Mouse (Mus musculus): ENCODE data around the gene Grhl1. TPM values are rescaled to one million over a fixed set of nuclear protein-coding genes. Genes with fewer than 3 reads are reported as not detected.

Gene Grhl1
- polyA plus RNA-seq, 1 experiment from 2014 or later: 0.21 TPM

DNA sequence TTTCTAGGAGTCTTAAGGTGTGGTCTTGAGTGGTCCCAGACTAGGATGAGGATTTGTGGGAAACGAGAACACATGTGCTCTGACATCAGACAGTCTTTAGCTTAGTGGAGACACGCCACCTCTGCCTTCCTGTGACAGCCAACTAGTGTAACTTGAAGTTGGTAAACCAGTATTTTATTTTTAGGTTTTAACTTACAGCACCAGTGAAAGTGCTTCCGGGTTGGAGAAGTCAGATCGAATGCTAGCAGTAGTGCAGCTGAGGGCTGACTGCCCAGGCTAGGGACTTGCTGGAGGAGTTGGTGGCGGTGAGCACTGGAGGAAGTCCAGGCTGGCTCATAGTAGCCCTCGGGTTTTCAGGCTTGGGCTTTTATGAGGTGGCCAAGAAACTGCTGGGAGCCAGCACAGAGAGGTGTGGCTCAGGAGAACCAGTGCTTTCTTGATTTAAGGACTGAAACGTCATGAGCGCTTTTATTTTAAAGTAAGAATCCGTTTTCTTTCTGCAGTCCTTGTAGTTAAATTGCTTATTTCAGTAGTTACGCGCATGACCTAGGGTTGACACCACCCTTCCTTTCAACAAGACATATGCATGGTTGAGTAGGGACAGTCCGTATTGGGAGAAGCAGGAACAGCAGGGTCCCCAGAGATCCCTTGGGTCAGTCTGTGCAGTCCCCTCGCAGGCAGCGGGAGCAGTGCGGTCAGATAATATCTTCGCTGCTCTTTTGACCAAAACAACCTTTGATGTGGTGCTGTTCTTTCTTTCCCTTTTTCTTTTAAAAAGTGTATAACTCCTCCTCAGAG lies 82.2 kb downstream of the Grhl1 start:
- Histone ChIP-seq H3K4me1 (replicated peaks) (peaks cover 64% of the 10 kb centered on the region), H3K36me3 (peaks cover 58% of the 10 kb centered on the region), H3K9me3 (no peaks in the 10 kb centered on the region), H3K27ac (no peak overlapping the region), H3K27me3 (ENCODE audit: insufficient read depth, poor library complexity, severe bottlenecking) (peaks cover 11% of the 10 kb centered on the region), H3K4me3 (no peak overlapping the region)
- no peak for DNase-seq (ENCODE audit: low spot score)
- WGBS: 87% methylated on average over 16 of the region's 16 CpGs

DNA sequence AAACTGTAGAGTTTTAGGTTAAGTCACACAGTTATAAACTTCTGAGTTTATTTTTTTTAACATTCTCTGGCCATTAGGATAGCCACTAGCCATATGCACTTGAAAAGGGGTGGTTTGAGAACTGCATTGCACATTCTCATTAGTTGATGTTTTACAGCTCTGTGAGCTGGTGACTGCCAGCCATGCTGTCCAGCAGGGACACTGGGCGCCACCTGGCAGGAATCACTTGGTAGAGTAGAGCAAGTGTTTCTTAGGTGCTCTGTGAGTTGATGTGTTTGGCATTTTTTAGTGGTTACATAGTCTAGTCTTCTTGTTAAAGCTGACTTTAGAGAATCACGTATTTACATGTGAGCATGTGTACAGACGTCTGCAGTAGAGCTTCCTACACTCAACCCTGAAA lies 84.4 kb downstream of the Grhl1 start:
- H3K4me1 ChIP-seq (replicated peaks): peaks cover 53% of the 10 kb centered on the region
- H3K4me3 ChIP-seq: peak overlapping the region; percentile 20
- no peaks in the 10 kb centered on the region for H3K9me3 ChIP-seq
- 71% methylated on average over 3 of the region's 3 CpGs for WGBS
- H3K27ac ChIP-seq: peak overlapping the region; percentile 74
- H3K27me3 ChIP-seq (ENCODE audit: insufficient read depth, poor library complexity, severe bottlenecking): no peaks in the 10 kb centered on the region
- peaks cover 77% of the 10 kb centered on the region for H3K36me3 ChIP-seq
- no peak for DNase-seq (ENCODE audit: low spot score)

DNA sequence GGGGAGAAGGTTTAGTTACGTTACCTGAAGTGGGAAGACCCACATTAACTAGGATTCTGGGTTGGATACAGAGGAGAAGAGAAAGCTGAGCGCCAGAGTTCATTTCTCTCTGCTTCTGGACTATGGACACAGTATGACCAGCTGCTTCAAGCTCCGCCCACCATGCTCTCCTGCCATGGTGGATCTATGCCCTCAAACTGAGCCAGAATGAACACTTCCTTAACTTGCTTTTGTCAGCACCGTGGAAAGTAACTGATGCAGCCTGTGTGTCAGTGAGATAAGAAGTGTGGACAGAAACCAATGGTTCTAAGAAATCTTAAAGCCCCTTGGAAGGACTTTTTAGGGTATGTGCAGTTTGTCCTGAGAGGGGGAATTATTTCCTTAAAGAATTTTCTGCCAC lies 86.9 kb downstream of the Grhl1 start:
- H3K36me3 ChIP-seq: peaks cover 85% of the 10 kb centered on the region
- H3K4me1 ChIP-seq (replicated peaks): peaks cover 35% of the 10 kb centered on the region
- no peaks in the 10 kb centered on the region for H3K27me3 ChIP-seq (ENCODE audit: insufficient read depth, poor library complexity, severe bottlenecking)
- DNase-seq (ENCODE audit: low spot score): no peak
- WGBS: 94% methylated on average over 4 of the region's 4 CpGs
- no peak overlapping the region for H3K4me3 ChIP-seq
- H3K27ac ChIP-seq: no peak overlapping the region
- no peaks in the 10 kb centered on the region for H3K9me3 ChIP-seq

DNA sequence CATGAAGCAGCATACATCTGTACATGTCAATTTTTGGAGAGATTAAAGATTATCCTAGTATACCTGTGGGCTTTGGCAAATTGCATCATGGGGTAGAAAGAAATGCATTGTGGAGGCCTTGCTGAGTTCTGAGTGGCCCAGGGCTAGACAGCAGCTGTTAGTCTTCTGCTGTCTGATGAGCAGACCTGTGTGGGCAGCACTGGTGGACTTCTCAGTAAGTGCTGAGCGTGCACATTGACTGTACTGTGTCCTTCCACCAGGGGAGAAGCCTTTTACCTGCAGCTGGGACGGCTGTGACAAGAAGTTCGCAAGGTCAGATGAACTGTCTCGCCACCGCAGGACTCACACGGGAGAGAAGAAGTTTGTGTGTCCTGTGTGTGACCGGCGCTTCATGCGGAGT lies 87.8 kb downstream of the Grhl1 start:
- H3K4me1 ChIP-seq (replicated peaks): peaks cover 28% of the 10 kb centered on the region
- no peak for DNase-seq (ENCODE audit: low spot score)
- H3K9me3 ChIP-seq: no peaks in the 10 kb centered on the region
- no peak overlapping the region for H3K4me3 ChIP-seq
- no peaks in the 10 kb centered on the region for H3K27me3 ChIP-seq (ENCODE audit: insufficient read depth, poor library complexity, severe bottlenecking)
- WGBS: 91% methylated on average over 9 of the region's 9 CpGs
- H3K36me3 ChIP-seq: peaks cover 76% of the 10 kb centered on the region
- no peak overlapping the region for H3K27ac ChIP-seq

DNA sequence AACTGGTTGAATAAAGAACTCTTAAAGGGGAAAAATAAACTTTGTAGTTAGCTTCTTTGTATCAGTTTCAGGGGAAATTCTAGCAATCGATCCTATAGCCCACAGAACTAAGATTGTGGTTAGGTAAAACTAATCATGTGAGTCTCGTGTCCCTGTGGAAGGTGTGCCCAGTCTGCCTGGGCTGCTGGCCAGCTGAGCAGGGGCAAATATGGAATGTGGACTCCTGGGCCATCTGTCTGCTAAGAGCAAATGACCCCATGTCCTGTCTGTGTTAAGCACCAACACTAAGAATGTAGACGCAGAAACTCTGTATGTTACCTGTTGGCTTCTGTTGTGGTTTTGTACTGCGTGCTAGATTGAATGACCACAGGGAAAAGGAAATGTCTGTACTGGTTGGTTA lies 89.0 kb downstream of the Grhl1 start:
- H3K36me3 ChIP-seq: peaks cover 64% of the 10 kb centered on the region

DNA sequence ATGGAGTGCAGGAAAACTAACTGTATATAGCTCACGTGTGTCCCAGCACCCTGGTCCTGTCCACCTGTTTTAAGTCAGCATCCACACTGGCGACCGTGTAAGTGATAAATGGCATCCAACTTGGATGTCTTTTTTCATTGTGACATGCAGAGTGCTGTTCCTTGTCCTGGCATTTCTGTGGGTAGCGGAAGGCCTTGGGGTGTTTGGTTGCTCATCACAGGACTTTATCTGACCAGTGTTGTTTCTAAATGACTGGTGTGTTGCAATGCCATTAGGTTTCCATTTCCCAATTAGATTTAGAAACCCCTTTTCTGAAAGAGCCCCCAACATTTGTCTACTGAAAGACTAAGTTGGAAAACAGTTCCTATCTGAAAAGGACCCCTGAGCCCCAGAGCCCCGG lies 90.0 kb downstream of the Grhl1 start:
- Histone ChIP-seq H3K4me3 (no peak overlapping the region), H3K9me3 (no peaks in the 10 kb centered on the region), H3K27me3 (ENCODE audit: insufficient read depth, poor library complexity, severe bottlenecking) (no peaks in the 10 kb centered on the region), H3K36me3 (peaks cover 55% of the 10 kb centered on the region), H3K27ac (no peak overlapping the region), H3K4me1 (replicated peaks) (peaks cover 7% of the 10 kb centered on the region)
- WGBS: 90% methylated on average over 5 of the region's 5 CpGs
- DNase-seq (ENCODE audit: low spot score): no peak

More for the DNA sequence above, 89.0 kb downstream of the Grhl1 start:
- no peak for DNase-seq (ENCODE audit: low spot score)
- peaks cover 17% of the 10 kb centered on the region for H3K4me1 ChIP-seq (replicated peaks)
- H3K27me3 ChIP-seq (ENCODE audit: insufficient read depth, poor library complexity, severe bottlenecking): no peaks in the 10 kb centered on the region
- no peaks in the 10 kb centered on the region for H3K9me3 ChIP-seq
- no peak overlapping the region for H3K27ac ChIP-seq
- 88% methylated on average over 4 of the region's 4 CpGs for WGBS
- no peak overlapping the region for H3K4me3 ChIP-seq

Other genes starting within 250 kb of the Grhl1 start
- gene Taf1b, start 73.9 kb upstream of the Grhl1 start, polyA plus RNA-seq (2016; fragmentation: Nextera tagmentation; extraction: Ambion mirVana): 26.2 and 31.1 TPM in 2 replicates
- 13.2 and 14.0 TPM in 2 replicates for gene Klf11, start 79.0 kb downstream of the Grhl1 start, polyA plus RNA-seq (2016; fragmentation: Nextera tagmentation; extraction: Ambion mirVana)
- 0.34 and 0.55 TPM in 2 replicates for gene Cys1, start 109.5 kb downstream of the Grhl1 start, polyA plus RNA-seq (2016; fragmentation: Nextera tagmentation; extraction: Ambion mirVana)
- 552 and 686 TPM in 2 replicates for gene Rrm2, start 136.0 kb downstream of the Grhl1 start, polyA plus RNA-seq (2016; fragmentation: Nextera tagmentation; extraction: Ambion mirVana)